Mouse (Mus musculus): ENCODE results near the gene Umodl1.

GRCm38 (mm10) chr17:30910866-30911731 lies 43.3 kb upstream of the Umodl1 start:
- no peak for TF ChIP-seq GATA1 (IDR thresholded peaks at IDR 0.05; ENCODE audit: low read length)
- no peak for TF ChIP-seq TAL1 (IDR thresholded peaks at IDR 0.05; ENCODE audit: low read length)
